Mouse (Mus musculus): Measurements from ENCODE around the gene Ccer2.

DNA sequence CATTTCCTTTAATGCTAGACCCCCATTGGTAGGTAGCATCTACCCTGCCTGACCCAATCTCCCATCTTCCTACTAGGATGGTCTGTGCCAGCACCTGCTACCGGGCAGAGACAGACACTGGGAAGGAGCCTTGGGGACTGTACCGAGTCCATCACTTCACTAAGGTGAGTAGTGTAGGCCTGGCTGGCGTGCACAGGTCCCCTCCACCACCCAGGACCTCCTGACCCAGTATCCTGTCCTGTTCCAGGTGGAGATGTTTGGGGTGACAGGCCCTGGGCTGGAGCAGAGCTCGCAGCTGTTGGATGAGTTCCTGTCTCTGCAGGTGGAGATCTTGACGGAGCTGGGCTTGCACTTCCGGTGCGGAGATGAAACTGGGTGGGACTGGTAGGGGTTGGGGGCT is 6.0 kb upstream of the Ccer2 start:
- no peak for TF ChIP-seq CTCF (IDR thresholded peaks at IDR 0.05; ENCODE audit: borderline replicate concordance, insufficient read depth, low read length)
- no peak for TF ChIP-seq POLR2A (IDR thresholded peaks at IDR 0.05; ENCODE audit: low read depth, low read length)

All from embryonic fibroblast, embryonic 13.5 days (primary cell).